Mouse (Mus musculus) left cerebral cortex, postnatal 25 days (tissue): ENCODE data around the gene Olfr32. TPM values are rescaled to one million over a fixed set of nuclear protein-coding genes. Genes with fewer than 3 reads are reported as not detected.
"Not testable (repeated sequence)": the region's sequence is repeated elsewhere in the genome, so short reads cannot be mapped to it uniquely, and the experiment has no call there.

Experiments used
- DNase-seq, 2 experiments: peaks; one replicate each; pipeline ENCODE4 v3.0.0; 2022; ENCODE audit warnings: low spot score in 2 of 2, mixed read lengths in 1 of 2
- intact Hi-C: fragments of 180-260 bp; cut with DNase I; formaldehyde crosslinking; loops from one replicate; pipeline ENCODE4 v1.15.1; 2025
- total RNA-seq, 2 experiments: library from RNA; stranded (reverse); gene quantifications; 2 replicates each; pipeline ENCODE4 v1.2.3; 2021

Gene Olfr32
- total RNA-seq: not detected

GRCm38 (mm10) chr2:90142196-90142595 is at the start of gene Olfr32:
Gene Olfr32 (minus strand): TSS chr2:90142296.
- intact Hi-C loops: no loop called here
- DNase-seq: no peak

- intact Hi-C loops, DNase-seq: not testable (repeated sequence)
Measured at GRCm38 (mm10) chr2:90187082-90187481, 45.0 kb upstream of the Olfr32 start.

GRCm38 (mm10) chr2:90186082-90186481 is 44.0 kb upstream of the Olfr32 start:
- intact Hi-C loops: not testable (repeated sequence)

GRCm38 (mm10) chr2:90153916-90154315 is 11.8 kb upstream of the Olfr32 start:
- no peak for DNase-seq
- intact Hi-C loops: no loop called here

More at GRCm38 (mm10) chr2:90186082-90186481, 44.0 kb upstream of the Olfr32 start:
- not testable (repeated sequence) for DNase-seq

- intact Hi-C loops: no loop called here
- no peak for DNase-seq
Measured at GRCm38 (mm10) chr2:90152991-90153390, 10.9 kb upstream of the Olfr32 start, which contains the start of gene Olfr1270. Gene Olfr1270 (minus strand): TSS chr2:90153091.

GRCm38 (mm10) chr2:90121312-90121711 is 20.8 kb downstream of the Olfr32 start, which contains the start of gene Olfr1269:
Gene Olfr1269 (minus strand): TSS chr2:90121412.
- intact Hi-C loops: no loop called here
- no peak for DNase-seq

Other genes with a start within 250 kb of the Olfr32 start
- not detected for gene Olfr1258, start 215.0 kb downstream of the Olfr32 start, total RNA-seq
- not detected for gene Olfr1259, start 193.6 kb downstream of the Olfr32 start, total RNA-seq
- gene Olfr1260, start 168.0 kb downstream of the Olfr32 start, total RNA-seq: not detected
- not detected for gene Olfr1261, start 151.1 kb downstream of the Olfr32 start, total RNA-seq
- not detected for gene Olfr1262, start 142.2 kb downstream of the Olfr32 start, total RNA-seq
- gene Olfr1263, start 130.2 kb downstream of the Olfr32 start, total RNA-seq: not detected
- gene Olfr1264, start 116.7 kb downstream of the Olfr32 start, total RNA-seq: not detected
- gene Olfr1265, start 107.0 kb downstream of the Olfr32 start, total RNA-seq: not detected
- not detected for gene Olfr140, start 78.7 kb downstream of the Olfr32 start, total RNA-seq
- gene Olfr1269, start 20.9 kb downstream of the Olfr32 start, total RNA-seq: not detected
- not detected for gene Olfr1270, start 10.8 kb upstream of the Olfr32 start, total RNA-seq
- under 1 TPM in 1 of 2 experiments, not detected in 1; 0.18 TPM for gene Olfr1506, start 82.2 kb upstream of the Olfr32 start, total RNA-seq
- gene Olfr142, start 115.3 kb upstream of the Olfr32 start, total RNA-seq: not detected
- not detected for gene Olfr1271, start 128.7 kb upstream of the Olfr32 start, total RNA-seq
- not detected for gene Olfr1272, start 150.5 kb upstream of the Olfr32 start, total RNA-seq
- gene Gm13769, start 179.9 kb upstream of the Olfr32 start, total RNA-seq: under 1 TPM in 1 of 2 experiments, not detected in 1; 0.27 TPM